Mouse (Mus musculus): ENCODE measurements at regions not wholly inside any gene's neighbourhood (a gene's known extent, or its start where the extent isn't known, plus 50 kb on each side); places are given as distances from the start of the nearest gene placed in this dataset.

GRCm38 (mm10) chr12:70629371-70629770 lies 176.5 kb downstream of the Tmx1 start:
- Histone ChIP-seq H3K4me1 (ENCODE audit: control insufficient read depth, insufficient read depth, low read length) (0 out of 2 replicates have a peak, but pooled peaks cover 3% of the 10 kb centered on the region), H3K9ac (replicated peaks; ENCODE audit: low read depth, low read length) (no peak overlapping the region), H3K27me3 (ENCODE audit: control insufficient read depth, insufficient read depth, low read length) (no peaks in the 10 kb centered on the region), H3K9me3 (ENCODE audit: control insufficient read depth, low read length) (no peaks in the 10 kb centered on the region), H3K4me2 (ENCODE audit: low read depth, low read length) (no peak overlapping the region), H3K4me3 (ENCODE audit: low read depth, low read length) (no peak overlapping the region), H3K36me3 (ENCODE audit: control insufficient read depth, insufficient read depth, low read length) (no peaks in the 10 kb centered on the region), H3K27ac (ENCODE audit: low read depth, low read length) (no peak overlapping the region)
- no peak for ATAC-seq (ENCODE audit: low read depth)
- 94% methylated on average over 5 of the region's 5 CpGs for WGBS

GRCm38 (mm10) chr12:70631281-70631680 lies 178.4 kb downstream of the Tmx1 start:
- Histone ChIP-seq H3K4me2 (ENCODE audit: low read depth, low read length) (no peak overlapping the region), H3K36me3 (ENCODE audit: control insufficient read depth, insufficient read depth, low read length) (no peaks in the 10 kb centered on the region), H3K9me3 (ENCODE audit: control insufficient read depth, low read length) (no peaks in the 10 kb centered on the region), H3K27ac (ENCODE audit: low read depth, low read length) (no peak overlapping the region), H3K4me3 (ENCODE audit: low read depth, low read length) (no peak overlapping the region), H3K4me1 (ENCODE audit: control insufficient read depth, insufficient read depth, low read length) (0 out of 2 replicates have a peak, but pooled peaks cover 3% of the 10 kb centered on the region), H3K9ac (replicated peaks; ENCODE audit: low read depth, low read length) (no peak overlapping the region), H3K27me3 (ENCODE audit: control insufficient read depth, insufficient read depth, low read length) (no peaks in the 10 kb centered on the region)
- ATAC-seq (ENCODE audit: low read depth): no peak
- WGBS: 86% methylated on average over 6 of the region's 6 CpGs

- no peaks in the 10 kb centered on the region for H3K9me3 ChIP-seq (ENCODE audit: control insufficient read depth, low read length)
- H3K4me3 ChIP-seq (ENCODE audit: low read depth, low read length): no peak overlapping the region
- H3K9ac ChIP-seq (replicated peaks; ENCODE audit: low read depth, low read length): no peak overlapping the region
- H3K36me3 ChIP-seq (ENCODE audit: control insufficient read depth, insufficient read depth, low read length): no peaks in the 10 kb centered on the region
- H3K4me1 ChIP-seq (ENCODE audit: control insufficient read depth, insufficient read depth, low read length): 0 out of 2 replicates have a peak, but pooled peaks cover 3% of the 10 kb centered on the region
- no peak for ATAC-seq (ENCODE audit: low read depth)
- no peak overlapping the region for H3K27ac ChIP-seq (ENCODE audit: low read depth, low read length)
- H3K27me3 ChIP-seq (ENCODE audit: control insufficient read depth, insufficient read depth, low read length): no peaks in the 10 kb centered on the region
- H3K4me2 ChIP-seq (ENCODE audit: low read depth, low read length): no peak overlapping the region
- WGBS: 69% methylated on average over 4 of the region's 4 CpGs
Observed at GRCm38 (mm10) chr12:70633194-70633593, 180.3 kb downstream of the Tmx1 start.

- Histone ChIP-seq H3K4me2 (ENCODE audit: low read depth, low read length) (no peak overlapping the region), H3K9ac (replicated peaks; ENCODE audit: low read depth, low read length) (no peak overlapping the region), H3K4me1 (ENCODE audit: control insufficient read depth, insufficient read depth, low read length) (0 out of 2 replicates have a peak, but pooled peaks cover 3% of the 10 kb centered on the region), H3K4me3 (ENCODE audit: low read depth, low read length) (no peak overlapping the region), H3K27me3 (ENCODE audit: control insufficient read depth, insufficient read depth, low read length) (no peaks in the 10 kb centered on the region), H3K27ac (ENCODE audit: low read depth, low read length) (no peak overlapping the region), H3K9me3 (ENCODE audit: control insufficient read depth, low read length) (no peaks in the 10 kb centered on the region), H3K36me3 (ENCODE audit: control insufficient read depth, insufficient read depth, low read length) (no peaks in the 10 kb centered on the region)
- WGBS: 58% methylated on average over 13 of the region's 13 CpGs
- no peak for ATAC-seq (ENCODE audit: low read depth)
Observed at GRCm38 (mm10) chr12:70633622-70634365, 180.9 kb downstream of the Tmx1 start.

GRCm38 (mm10) chr12:70635997-70636396 lies 183.1 kb downstream of the Tmx1 start:
- 80% methylated on average over 7 of the region's 7 CpGs for WGBS
- ATAC-seq (ENCODE audit: low read depth): no peak

GRCm38 (mm10) chr12:70640186-70640585 lies 185.1 kb upstream of the Frmd6 start:
- Histone ChIP-seq H3K36me3 (ENCODE audit: control insufficient read depth, insufficient read depth, low read length) (no peaks in the 10 kb centered on the region), H3K4me3 (ENCODE audit: low read depth, low read length) (no peak overlapping the region), H3K4me1 (ENCODE audit: control insufficient read depth, insufficient read depth, low read length) (no peaks in the 10 kb centered on the region), H3K4me2 (ENCODE audit: low read depth, low read length) (no peak overlapping the region), H3K27ac (ENCODE audit: low read depth, low read length) (no peak overlapping the region), H3K9ac (replicated peaks; ENCODE audit: low read depth, low read length) (no peak overlapping the region), H3K9me3 (ENCODE audit: control insufficient read depth, low read length) (no peaks in the 10 kb centered on the region), H3K27me3 (ENCODE audit: control insufficient read depth, insufficient read depth, low read length) (no peaks in the 10 kb centered on the region)
- 88% methylated on average over 2 of the region's 2 CpGs for WGBS
- ATAC-seq (ENCODE audit: low read depth): no peak

More at GRCm38 (mm10) chr12:70635997-70636396, 183.1 kb downstream of the Tmx1 start:
- Histone ChIP-seq H3K9me3 (ENCODE audit: control insufficient read depth, low read length) (no peaks in the 10 kb centered on the region), H3K36me3 (ENCODE audit: control insufficient read depth, insufficient read depth, low read length) (no peaks in the 10 kb centered on the region), H3K4me2 (ENCODE audit: low read depth, low read length) (no peak overlapping the region), H3K4me3 (ENCODE audit: low read depth, low read length) (no peak overlapping the region), H3K9ac (replicated peaks; ENCODE audit: low read depth, low read length) (no peak overlapping the region), H3K4me1 (ENCODE audit: control insufficient read depth, insufficient read depth, low read length) (no peaks in the 10 kb centered on the region), H3K27ac (ENCODE audit: low read depth, low read length) (no peak overlapping the region), H3K27me3 (ENCODE audit: control insufficient read depth, insufficient read depth, low read length) (no peaks in the 10 kb centered on the region)

GRCm38 (mm10) chr12:70644910-70645309 lies 180.4 kb upstream of the Frmd6 start:
- Histone ChIP-seq H3K4me2 (ENCODE audit: low read depth, low read length) (no peak overlapping the region), H3K36me3 (ENCODE audit: control insufficient read depth, insufficient read depth, low read length) (no peaks in the 10 kb centered on the region), H3K4me3 (ENCODE audit: low read depth, low read length) (no peak overlapping the region), H3K9ac (replicated peaks; ENCODE audit: low read depth, low read length) (no peak overlapping the region), H3K27me3 (ENCODE audit: control insufficient read depth, insufficient read depth, low read length) (no peaks in the 10 kb centered on the region), H3K9me3 (ENCODE audit: control insufficient read depth, low read length) (no peaks in the 10 kb centered on the region), H3K4me1 (ENCODE audit: control insufficient read depth, insufficient read depth, low read length) (no peaks in the 10 kb centered on the region), H3K27ac (ENCODE audit: low read depth, low read length) (no peak overlapping the region)
- no peak for ATAC-seq (ENCODE audit: low read depth)
- whole genome bisulfite sequencing: 81% methylated on average over 2 of the region's 2 CpGs

- WGBS: 79% methylated on average over 3 of the region's 3 CpGs
- no peak overlapping the region for H3K9ac ChIP-seq (replicated peaks; ENCODE audit: low read depth, low read length)
Observed at GRCm38 (mm10) chr12:70645407-70645806, 179.9 kb upstream of the Frmd6 start.

GRCm38 (mm10) chr12:70647516-70647915 lies 177.8 kb upstream of the Frmd6 start:
- Histone ChIP-seq H3K9ac (replicated peaks; ENCODE audit: low read depth, low read length) (no peak overlapping the region), H3K27ac (ENCODE audit: low read depth, low read length) (no peak overlapping the region), H3K27me3 (ENCODE audit: control insufficient read depth, insufficient read depth, low read length) (no peaks in the 10 kb centered on the region), H3K4me2 (ENCODE audit: low read depth, low read length) (no peak overlapping the region), H3K4me1 (ENCODE audit: control insufficient read depth, insufficient read depth, low read length) (no peaks in the 10 kb centered on the region), H3K9me3 (ENCODE audit: control insufficient read depth, low read length) (no peaks in the 10 kb centered on the region), H3K36me3 (ENCODE audit: control insufficient read depth, insufficient read depth, low read length) (no peaks in the 10 kb centered on the region), H3K4me3 (ENCODE audit: low read depth, low read length) (no peak overlapping the region)
- 76% methylated on average over 6 of the region's 6 CpGs for WGBS
- ATAC-seq (ENCODE audit: low read depth): no peak

More at GRCm38 (mm10) chr12:70645407-70645806, 179.9 kb upstream of the Frmd6 start:
- Histone ChIP-seq H3K27ac (ENCODE audit: low read depth, low read length) (no peak overlapping the region), H3K36me3 (ENCODE audit: control insufficient read depth, insufficient read depth, low read length) (no peaks in the 10 kb centered on the region), H3K4me2 (ENCODE audit: low read depth, low read length) (no peak overlapping the region), H3K4me1 (ENCODE audit: control insufficient read depth, insufficient read depth, low read length) (no peaks in the 10 kb centered on the region), H3K4me3 (ENCODE audit: low read depth, low read length) (no peak overlapping the region), H3K9me3 (ENCODE audit: control insufficient read depth, low read length) (no peaks in the 10 kb centered on the region), H3K27me3 (ENCODE audit: control insufficient read depth, insufficient read depth, low read length) (no peaks in the 10 kb centered on the region)
- no peak for ATAC-seq (ENCODE audit: low read depth)

Data from neural tube, embryonic 14.5 days (tissue).